Mouse (Mus musculus): ENCODE results near the gene Galnt4. TPM values are rescaled to one million over a fixed set of nuclear protein-coding genes. Genes with fewer than 3 reads are reported as not detected.
A peak's percentile ranks its signal among the peaks of the same experiment; 100 is the strongest.

Gene Galnt4
- polyA plus RNA-seq, 1 experiment from 2014 or later: 2.3 TPM

DNA sequence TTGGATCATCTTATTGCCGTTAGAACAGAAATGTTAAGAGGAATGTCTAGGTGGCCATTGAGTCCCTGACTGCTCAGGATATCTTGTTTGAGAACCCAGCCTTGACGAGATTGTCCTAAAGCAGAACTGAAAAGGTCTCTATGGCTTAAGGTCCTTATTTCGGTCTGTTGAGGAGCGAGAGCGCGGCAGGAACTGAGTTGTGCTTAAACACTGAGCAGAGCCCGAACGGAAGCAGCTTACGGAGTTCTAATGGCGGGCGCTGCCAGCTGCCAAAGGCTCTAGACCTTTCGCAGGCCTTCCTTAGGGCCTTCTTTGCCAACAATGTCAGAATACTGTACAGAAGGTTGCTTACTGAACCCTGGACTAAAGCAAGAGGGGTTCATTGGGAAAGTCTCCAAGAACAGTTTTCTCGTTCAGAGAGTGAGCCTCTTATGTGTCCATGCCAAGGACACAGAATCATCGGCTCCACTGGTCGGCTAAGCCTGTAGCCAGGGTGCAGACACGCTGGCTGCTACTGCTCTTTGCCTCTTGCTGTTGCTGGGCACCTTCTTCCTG is 25.4 kb downstream of the Galnt4 start:
- WGBS: 95% methylated on average over 16 of the region's 16 CpGs
- no peak for DNase-seq (ENCODE audit: low spot score)
- H3K4me2 ChIP-seq (ENCODE audit: low read length): no peak overlapping the region

GRCm38 (mm10) chr10:99136337-99136736 is 28.4 kb downstream of the Galnt4 start:
- Histone ChIP-seq H3K4me2 (ENCODE audit: low read length) (no peak overlapping the region), H3K9ac (ENCODE audit: low read length) (no peak overlapping the region), H3K4me3 (ENCODE audit: low read depth, low read length) (no peak overlapping the region), H3K36me3 (ENCODE audit: control insufficient read depth, insufficient read depth, low read length) (peaks cover 18% of the 10 kb centered on the region; the same call in 1 of the 2 replicates), H3K27ac (ENCODE audit: low read depth, low read length) (no peak overlapping the region), H3K27me3 (replicated peaks; ENCODE audit: control insufficient read depth, insufficient read depth, low read length) (no peaks in the 10 kb centered on the region), H3K9me3 (replicated peaks; ENCODE audit: control insufficient read depth, low read length) (no peaks in the 10 kb centered on the region), H3K4me1 (ENCODE audit: control insufficient read depth, insufficient read depth, low read length) (no peaks in the 10 kb centered on the region)
- peak; percentile 17 for DNase-seq (ENCODE audit: low spot score)
- no peak for ATAC-seq
- WGBS: 69% methylated on average over 5 of the region's 5 CpGs

More for the DNA sequence above, 25.4 kb downstream of the Galnt4 start:
- Histone ChIP-seq H3K9me3 (replicated peaks; ENCODE audit: control insufficient read depth, low read length) (no peaks in the 10 kb centered on the region), H3K9ac (ENCODE audit: low read length) (no peak overlapping the region), H3K4me1 (ENCODE audit: control insufficient read depth, insufficient read depth, low read length) (no peaks in the 10 kb centered on the region), H3K4me3 (ENCODE audit: low read depth, low read length) (no peak overlapping the region), H3K27me3 (replicated peaks; ENCODE audit: control insufficient read depth, insufficient read depth, low read length) (no peaks in the 10 kb centered on the region), H3K36me3 (ENCODE audit: control insufficient read depth, insufficient read depth, low read length) (peaks cover 23% of the 10 kb centered on the region; the same call in 1 of the 2 replicates), H3K27ac (ENCODE audit: low read depth, low read length) (no peak overlapping the region)
- ATAC-seq: no peak

- ATAC-seq (no peak), DNase-seq (ENCODE audit: low spot score) (no peak)
- Histone ChIP-seq H3K9ac (ENCODE audit: low read length) (no peak overlapping the region), H3K4me1 (ENCODE audit: control insufficient read depth, insufficient read depth, low read length) (no peaks in the 10 kb centered on the region), H3K27me3 (replicated peaks; ENCODE audit: control insufficient read depth, insufficient read depth, low read length) (no peaks in the 10 kb centered on the region), H3K4me2 (ENCODE audit: low read length) (no peak overlapping the region), H3K4me3 (ENCODE audit: low read depth, low read length) (no peak overlapping the region), H3K36me3 (ENCODE audit: control insufficient read depth, insufficient read depth, low read length) (peaks cover 16% of the 10 kb centered on the region; the same call in 1 of the 2 replicates), H3K9me3 (replicated peaks; ENCODE audit: control insufficient read depth, low read length) (no peaks in the 10 kb centered on the region), H3K27ac (ENCODE audit: low read depth, low read length) (no peak overlapping the region)
- WGBS: 87% methylated on average over 8 of the region's 8 CpGs
Observed at GRCm38 (mm10) chr10:99145611-99146010, 37.7 kb downstream of the Galnt4 start.

- Histone ChIP-seq H3K4me1 (ENCODE audit: control insufficient read depth, insufficient read depth, low read length) (no peaks in the 10 kb centered on the region), H3K4me3 (ENCODE audit: low read depth, low read length) (no peak overlapping the region), H3K4me2 (ENCODE audit: low read length) (no peak overlapping the region), H3K9ac (ENCODE audit: low read length) (no peak overlapping the region), H3K9me3 (replicated peaks; ENCODE audit: control insufficient read depth, low read length) (no peaks in the 10 kb centered on the region), H3K36me3 (ENCODE audit: control insufficient read depth, insufficient read depth, low read length) (peaks cover 17% of the 10 kb centered on the region; the same call in 1 of the 2 replicates), H3K27me3 (replicated peaks; ENCODE audit: control insufficient read depth, insufficient read depth, low read length) (no peaks in the 10 kb centered on the region), H3K27ac (ENCODE audit: low read depth, low read length) (no peak overlapping the region)
- ATAC-seq (no peak), DNase-seq (ENCODE audit: low spot score) (no peak)
- WGBS: 93% methylated on average over 8 of the region's 8 CpGs
Observed at GRCm38 (mm10) chr10:99146596-99146995, 38.6 kb downstream of the Galnt4 start.

DNA sequence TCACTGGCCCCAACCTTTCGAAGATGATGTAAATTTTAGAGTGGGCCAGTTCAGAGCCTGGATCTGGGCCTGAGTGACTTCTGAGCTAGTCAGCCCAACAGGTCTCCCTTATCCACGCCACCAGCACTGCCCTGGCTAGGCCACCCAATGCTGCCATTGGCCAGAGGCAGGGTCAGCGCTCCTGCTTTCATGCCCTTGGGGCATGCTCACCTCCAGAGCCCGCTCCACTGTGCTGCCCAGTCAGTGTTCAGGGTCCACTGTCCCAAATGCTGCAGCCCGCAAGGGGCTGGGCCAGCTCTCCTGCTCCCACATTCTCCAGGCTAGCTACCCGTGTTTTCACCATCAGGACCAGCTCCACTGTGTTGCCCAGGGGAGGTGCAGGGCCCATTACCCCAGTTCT is 42.1 kb downstream of the Galnt4 start:
- no peak for ATAC-seq
- 87% methylated on average over 6 of the region's 6 CpGs for WGBS
- 0 out of 2 replicates have a peak, but pooled peaks cover 14% of the 10 kb centered on the region for H3K36me3 ChIP-seq (ENCODE audit: control insufficient read depth, insufficient read depth, low read length)
- no peaks in the 10 kb centered on the region for H3K4me1 ChIP-seq (ENCODE audit: control insufficient read depth, insufficient read depth, low read length)
- no peak overlapping the region for H3K9ac ChIP-seq (ENCODE audit: low read length)
- H3K9me3 ChIP-seq (replicated peaks; ENCODE audit: control insufficient read depth, low read length): no peaks in the 10 kb centered on the region
- H3K4me2 ChIP-seq (ENCODE audit: low read length): no peak overlapping the region
- H3K27ac ChIP-seq (ENCODE audit: low read depth, low read length): no peak overlapping the region
- H3K27me3 ChIP-seq (replicated peaks; ENCODE audit: control insufficient read depth, insufficient read depth, low read length): no peaks in the 10 kb centered on the region
- no peak for DNase-seq (ENCODE audit: low spot score)
- H3K4me3 ChIP-seq (ENCODE audit: low read depth, low read length): no peak overlapping the region

- no peak overlapping the region for H3K9ac ChIP-seq (ENCODE audit: low read length)
- WGBS: 97% methylated on average over 1 of the region's 1 CpGs
- H3K4me1 ChIP-seq (ENCODE audit: control insufficient read depth, insufficient read depth, low read length): no peaks in the 10 kb centered on the region
- no peak for ATAC-seq
- no peaks in the 10 kb centered on the region for H3K27me3 ChIP-seq (replicated peaks; ENCODE audit: control insufficient read depth, insufficient read depth, low read length)
- no peak overlapping the region for H3K4me2 ChIP-seq (ENCODE audit: low read length)
- no peak for DNase-seq (ENCODE audit: low spot score)
- H3K4me3 ChIP-seq (ENCODE audit: low read depth, low read length): no peak overlapping the region
- H3K36me3 ChIP-seq (ENCODE audit: control insufficient read depth, insufficient read depth, low read length): peaks cover 14% of the 10 kb centered on the region
- no peaks in the 10 kb centered on the region for H3K9me3 ChIP-seq (replicated peaks; ENCODE audit: control insufficient read depth, low read length)
- no peak overlapping the region for H3K27ac ChIP-seq (ENCODE audit: low read depth, low read length)
Observed at GRCm38 (mm10) chr10:99151580-99151979, 43.6 kb downstream of the Galnt4 start.

GRCm38 (mm10) chr10:99152063-99152462 is 44.1 kb downstream of the Galnt4 start:
- ATAC-seq (no peak), DNase-seq (ENCODE audit: low spot score) (no peak)
- WGBS: 92% methylated on average over 6 of the region's 6 CpGs
- H3K4me3 ChIP-seq (ENCODE audit: low read depth, low read length): no peak overlapping the region
- H3K4me1 ChIP-seq (ENCODE audit: control insufficient read depth, insufficient read depth, low read length): no peaks in the 10 kb centered on the region
- peaks cover 19% of the 10 kb centered on the region for H3K36me3 ChIP-seq (ENCODE audit: control insufficient read depth, insufficient read depth, low read length)
- H3K27me3 ChIP-seq (replicated peaks; ENCODE audit: control insufficient read depth, insufficient read depth, low read length): no peaks in the 10 kb centered on the region
- no peak overlapping the region for H3K27ac ChIP-seq (ENCODE audit: low read depth, low read length)
- no peaks in the 10 kb centered on the region for H3K9me3 ChIP-seq (replicated peaks; ENCODE audit: control insufficient read depth, low read length)
- no peak overlapping the region for H3K9ac ChIP-seq (ENCODE audit: low read length)
- H3K4me2 ChIP-seq (ENCODE audit: low read length): no peak overlapping the region

- Histone ChIP-seq H3K9ac (ENCODE audit: low read length) (no peak overlapping the region), H3K9me3 (replicated peaks; ENCODE audit: control insufficient read depth, low read length) (no peaks in the 10 kb centered on the region), H3K27me3 (replicated peaks; ENCODE audit: control insufficient read depth, insufficient read depth, low read length) (no peaks in the 10 kb centered on the region), H3K4me3 (ENCODE audit: low read depth, low read length) (no peak overlapping the region), H3K4me1 (ENCODE audit: control insufficient read depth, insufficient read depth, low read length) (no peaks in the 10 kb centered on the region), H3K36me3 (ENCODE audit: control insufficient read depth, insufficient read depth, low read length) (peaks cover 23% of the 10 kb centered on the region), H3K27ac (ENCODE audit: low read depth, low read length) (no peak overlapping the region), H3K4me2 (ENCODE audit: low read length) (no peak overlapping the region)
- DNase-seq (ENCODE audit: low spot score): no peak
- no peak for ATAC-seq
- WGBS: 82% methylated on average over 8 of the region's 8 CpGs
Observed at GRCm38 (mm10) chr10:99154635-99155034, 46.7 kb downstream of the Galnt4 start.

DNA sequence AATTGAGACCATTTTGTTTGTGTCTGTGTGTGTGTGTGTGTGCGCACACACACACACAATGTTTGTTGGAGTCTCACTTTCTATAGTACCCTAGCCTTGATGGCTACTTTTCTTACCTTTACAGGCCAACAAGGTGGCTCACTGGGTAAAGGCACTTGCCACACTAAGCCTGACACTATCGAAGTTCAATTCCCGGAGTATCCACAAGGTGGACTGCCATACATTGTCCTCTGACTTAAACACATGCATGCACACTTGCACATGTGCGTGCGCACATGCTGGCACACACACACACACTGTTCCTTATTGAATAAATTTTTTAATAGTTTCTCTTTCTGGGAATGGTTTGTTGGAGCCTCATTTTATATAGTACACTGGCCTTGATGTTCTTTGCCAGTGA is 48.8 kb downstream of the Galnt4 start:
- no peaks in the 10 kb centered on the region for H3K27me3 ChIP-seq (replicated peaks; ENCODE audit: control insufficient read depth, insufficient read depth, low read length)
- H3K4me3 ChIP-seq (ENCODE audit: low read depth, low read length): no peak overlapping the region
- ATAC-seq (peak; percentile 23; the same call in 1 of the 2 replicates), DNase-seq (ENCODE audit: low spot score) (no peak)
- no peak overlapping the region for H3K9ac ChIP-seq (ENCODE audit: low read length)
- no peaks in the 10 kb centered on the region for H3K9me3 ChIP-seq (replicated peaks; ENCODE audit: control insufficient read depth, low read length)
- 94% methylated on average over 5 of the region's 5 CpGs for WGBS
- H3K36me3 ChIP-seq (ENCODE audit: control insufficient read depth, insufficient read depth, low read length): peaks cover 17% of the 10 kb centered on the region
- H3K4me1 ChIP-seq (ENCODE audit: control insufficient read depth, insufficient read depth, low read length): no peaks in the 10 kb centered on the region
- no peak overlapping the region for H3K4me2 ChIP-seq (ENCODE audit: low read length)
- no peak overlapping the region for H3K27ac ChIP-seq (ENCODE audit: low read depth, low read length)
